Mouse (Mus musculus) heart, embryonic 16.5 days (tissue): Measurements from ENCODE around the gene Mgarp. TPM values are rescaled to one million over a fixed set of nuclear protein-coding genes. Genes with fewer than 3 reads are reported as not detected.
"Not testable (repeated sequence)": the region's sequence is repeated elsewhere in the genome, so short reads cannot be mapped to it uniquely, and the experiment has no call there.

Experiments used
- ATAC-seq: fragments of 200-750 bp; cut with Nextera tagmentation; replicated peaks from 2 replicates; pipeline ENCODE4 v1.8.0; 2017; ENCODE audit warnings: moderate number of reproducible peaks; ENCODE audit not compliant: insufficient read depth, low FRiP score; ENCODE audit errors: extremely low read depth
- H3K27ac ChIP-seq: fragments of 300-500 bp; sonication (generic); 2 replicates; pipeline ENCODE4 v1.5.1; 2014; ENCODE audit warnings: mild to moderate bottlenecking, low read length, control low read depth, moderate library complexity
- H3K27me3 ChIP-seq: fragments of 300-500 bp; sonication (generic); 2 replicates; pipeline ENCODE4 v1.6.1; 2014; ENCODE audit warnings: low read length, mixed read lengths; ENCODE audit not compliant: control insufficient read depth, insufficient read depth
- H3K36me3 ChIP-seq: fragments of 300-500 bp; sonication (generic); 2 replicates; pipeline ENCODE4 v1.6.1; 2014; ENCODE audit not compliant: control insufficient read depth, insufficient read depth
- H3K4me1 ChIP-seq: fragments of 300-500 bp; sonication (generic); 2 replicates; pipeline ENCODE4 v1.6.1; 2014; ENCODE audit warnings: low read length, mixed read lengths; ENCODE audit not compliant: control insufficient read depth, insufficient read depth
- H3K4me2 ChIP-seq: fragments of 300-500 bp; sonication (generic); 2 replicates; pipeline ENCODE4 v1.6.1; 2014; ENCODE audit warnings: low read depth, mild to moderate bottlenecking, control low read depth, low read length
- H3K4me3 ChIP-seq: fragments of 300-500 bp; sonication (generic); 2 replicates; pipeline ENCODE4 v1.5.1; 2014; ENCODE audit warnings: mild to moderate bottlenecking, control low read depth, low read length
- H3K9ac ChIP-seq: fragments of 300-500 bp; sonication (generic); 2 replicates; pipeline ENCODE4 v1.6.1; 2014; ENCODE audit warnings: low read length, control low read depth
- H3K9me3 ChIP-seq: fragments of 300-500 bp; sonication (generic); replicated peaks from 2 replicates; pipeline ENCODE4 v1.6.1; 2016; ENCODE audit warnings: low read length; ENCODE audit not compliant: control insufficient read depth
- WGBS: fragments of 180-500 bp; shearing (Covaris S2); extraction: QIAGEN DNeasy Blood & Tissue Kit; methylation state at CpG from one replicate; pipeline ENCODE4 v1.1.7; 2014; 5-methylcytosine and 5-hydroxymethylcytosine counted together
- polyA plus RNA-seq: library from polyadenylated mRNA; unstranded; fragments of >200 nt; fragmentation: Nextera tagmentation; extraction: Ambion mirVana; gene quantifications from 2 replicates; pipeline ENCODE4 v1.2.1, GENCODE M21; 2015

Gene Mgarp
- polyA plus RNA-seq, 1 experiment from 2014 or later, result 10.7 TPM

GRCm38 (mm10) chr3:51402054-51402453 is 5.5 kb upstream of the Mgarp start:
- H3K4me1 ChIP-seq, ATAC-seq, H3K9me3 ChIP-seq, H3K4me3 ChIP-seq, H3K27me3 ChIP-seq, H3K9ac ChIP-seq, H3K27ac ChIP-seq, H3K4me2 ChIP-seq: not testable (repeated sequence)
- peaks cover 18% of the 10 kb centered on the region for H3K36me3 ChIP-seq
- WGBS, result 69% methylated on average over 4 of the region's 4 CpGs

DNA sequence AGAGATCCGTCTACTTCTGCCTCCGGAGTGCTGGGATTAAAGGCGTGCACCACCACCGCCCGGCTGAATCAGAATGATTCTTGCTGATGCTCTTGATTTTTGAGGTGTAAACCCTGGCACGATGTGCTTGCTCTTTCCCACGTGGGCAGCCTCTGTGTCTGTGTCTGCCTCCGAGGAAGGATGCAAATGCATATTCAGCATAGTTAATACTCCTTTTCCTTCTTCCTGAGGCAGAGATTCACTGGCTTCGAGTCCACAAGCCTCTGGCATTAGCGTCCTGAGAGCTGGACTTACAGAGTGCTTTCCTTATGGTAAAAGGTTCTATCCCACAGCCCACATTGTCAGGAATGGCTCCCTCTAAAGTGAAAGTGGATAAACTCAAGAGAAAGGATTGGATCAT is 4.1 kb upstream of the Mgarp start:
- H3K4me3 ChIP-seq, result peak overlapping the region; percentile 6; the same call in 1 of the 2 replicates
- peaks cover 10% of the 10 kb centered on the region for H3K36me3 ChIP-seq
- H3K9me3 ChIP-seq, result no peaks in the 10 kb centered on the region
- H3K4me1 ChIP-seq, result peaks cover 10% of the 10 kb centered on the region
- peaks cover 5% of the 10 kb centered on the region for H3K27me3 ChIP-seq
- no peak overlapping the region for H3K9ac ChIP-seq
- no peak for ATAC-seq
- H3K4me2 ChIP-seq, result peak overlapping the region; percentile 23; the same call in 1 of the 2 replicates
- H3K27ac ChIP-seq, result no peak overlapping the region
- 68% methylated on average over 10 of the region's 10 CpGs for WGBS

GRCm38 (mm10) chr3:51399531-51399930 is 3.0 kb upstream of the Mgarp start:
- no peak overlapping the region for H3K4me3 ChIP-seq
- no peaks in the 10 kb centered on the region for H3K9me3 ChIP-seq
- H3K36me3 ChIP-seq, result peaks cover 7% of the 10 kb centered on the region
- H3K27me3 ChIP-seq, result peaks cover 8% of the 10 kb centered on the region
- no peak for ATAC-seq
- no peak overlapping the region for H3K4me2 ChIP-seq
- WGBS, result 56% methylated on average over 4 of the region's 4 CpGs
- H3K9ac ChIP-seq, result no peak overlapping the region
- H3K27ac ChIP-seq, result no peak overlapping the region
- H3K4me1 ChIP-seq, result peaks cover 10% of the 10 kb centered on the region

GRCm38 (mm10) chr3:51398667-51399066 is 2.1 kb upstream of the Mgarp start:
- no peak overlapping the region for H3K4me2 ChIP-seq
- peaks cover 8% of the 10 kb centered on the region for H3K27me3 ChIP-seq
- WGBS, result 27% methylated on average over 3 of the region's 3 CpGs

GRCm38 (mm10) chr3:51397700-51398299 is 1.3 kb upstream of the Mgarp start:
- H3K36me3 ChIP-seq, result no peaks in the 10 kb centered on the region; the same call in 1 of the 2 replicates
- ATAC-seq, result no peak

More at GRCm38 (mm10) chr3:51398667-51399066, 2.1 kb upstream of the Mgarp start:
- H3K36me3 ChIP-seq, result peaks cover 4% of the 10 kb centered on the region
- H3K27ac ChIP-seq, result no peak overlapping the region
- ATAC-seq, result no peak
- H3K4me3 ChIP-seq, result no peak overlapping the region
- H3K9me3 ChIP-seq, result no peaks in the 10 kb centered on the region
- H3K9ac ChIP-seq, result no peak overlapping the region
- H3K4me1 ChIP-seq, result peaks cover 10% of the 10 kb centered on the region

GRCm38 (mm10) chr3:51395461-51396145 is 935 bp downstream of the Mgarp start:
- Histone ChIP-seq H3K9ac (no peak overlapping the region), H3K27ac (no peak overlapping the region), H3K4me2 (peak overlapping the region; percentile 80), H3K4me1 (peaks cover 10% of the 10 kb centered on the region), H3K9me3 (no peaks in the 10 kb centered on the region), H3K27me3 (peaks cover 8% of the 10 kb centered on the region), H3K4me3 (no peak overlapping the region), H3K36me3 (no peaks in the 10 kb centered on the region)
- ATAC-seq, result no peak
- 40% methylated on average over 19 of the region's 19 CpGs for WGBS

More at GRCm38 (mm10) chr3:51397700-51398299, 1.3 kb upstream of the Mgarp start:
- peaks cover 10% of the 10 kb centered on the region for H3K4me1 ChIP-seq
- H3K4me3 ChIP-seq, result no peak overlapping the region
- H3K9ac ChIP-seq, result no peak overlapping the region
- no peak overlapping the region for H3K4me2 ChIP-seq
- WGBS, result 57% methylated on average over 15 of the region's 15 CpGs
- no peak overlapping the region for H3K27ac ChIP-seq
- peaks cover 8% of the 10 kb centered on the region for H3K27me3 ChIP-seq
- no peaks in the 10 kb centered on the region for H3K9me3 ChIP-seq

DNA sequence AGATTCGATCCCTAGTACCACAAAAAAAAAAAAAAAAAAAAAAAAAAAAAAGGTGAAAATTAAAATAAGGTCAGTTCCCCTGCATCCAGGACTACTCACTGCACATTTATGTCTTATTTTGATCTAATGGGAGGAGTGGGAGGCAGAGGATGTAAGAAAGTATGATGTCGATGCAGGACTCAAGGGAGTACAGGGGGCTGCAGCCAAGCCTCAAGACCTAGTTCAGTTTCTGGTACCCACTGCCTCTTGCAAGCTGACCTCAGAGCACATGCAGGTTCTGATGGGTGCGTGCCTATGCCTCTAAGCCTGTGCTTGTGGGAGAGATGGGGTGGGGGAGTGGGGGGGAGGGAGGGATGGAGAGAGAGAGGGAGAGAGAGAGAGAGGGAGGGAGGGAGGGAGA is 1.7 kb downstream of the Mgarp start:
- Histone ChIP-seq H3K27me3 (peaks cover 8% of the 10 kb centered on the region), H3K9me3 (no peaks in the 10 kb centered on the region), H3K36me3 (no peaks in the 10 kb centered on the region), H3K4me2 (no peak overlapping the region), H3K4me3 (no peak overlapping the region), H3K27ac (no peak overlapping the region), H3K9ac (no peak overlapping the region), H3K4me1 (peaks cover 10% of the 10 kb centered on the region)
- 70% methylated on average over 3 of the region's 3 CpGs for WGBS
- no peak for ATAC-seq

- WGBS, result 89% methylated on average over 2 of the region's 2 CpGs
- no peak for ATAC-seq
- Histone ChIP-seq H3K27me3 (peaks cover 8% of the 10 kb centered on the region), H3K9ac (no peak overlapping the region), H3K4me1 (peaks cover 10% of the 10 kb centered on the region), H3K27ac (no peak overlapping the region), H3K4me2 (no peak overlapping the region), H3K9me3 (no peaks in the 10 kb centered on the region), H3K36me3 (no peaks in the 10 kb centered on the region), H3K4me3 (no peak overlapping the region)
These were observed 2.9 kb downstream of the Mgarp start for GRCm38 (mm10) chr3:51393651-51394050.

DNA sequence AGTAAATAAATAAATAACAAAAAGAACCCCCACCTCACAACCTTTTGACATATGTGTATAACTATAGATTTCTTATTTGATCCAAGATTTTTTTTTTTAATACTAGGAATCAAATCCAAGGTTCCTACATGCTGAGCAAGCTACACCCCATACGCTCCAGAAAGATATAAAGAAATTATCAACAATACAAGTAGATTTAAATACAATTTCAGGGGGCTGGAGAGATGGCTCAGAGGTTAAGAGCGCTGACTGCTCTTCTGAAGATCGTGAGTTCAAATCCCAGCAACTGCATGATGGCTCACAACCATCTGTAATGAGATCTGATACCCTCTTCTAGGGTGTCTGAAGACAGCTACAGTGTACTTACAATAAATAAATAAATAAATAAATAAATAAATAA is 3.5 kb downstream of the Mgarp start:
- H3K27me3 ChIP-seq, H3K4me2 ChIP-seq, H3K27ac ChIP-seq, H3K9me3 ChIP-seq, ATAC-seq, H3K9ac ChIP-seq, H3K36me3 ChIP-seq, H3K4me3 ChIP-seq: not testable (repeated sequence)
- H3K4me1 ChIP-seq, result peaks cover 10% of the 10 kb centered on the region
- 95% methylated on average over 3 of the region's 3 CpGs for WGBS
